Mouse (Mus musculus): ENCODE measurements around the gene Itgb1bp1. TPM values are rescaled to one million over a fixed set of nuclear protein-coding genes. Genes with fewer than 3 reads are reported as not detected.
A peak's percentile ranks its signal among the peaks of the same experiment; 100 is the strongest.

Gene Itgb1bp1
- polyA plus RNA-seq, 1 experiment: 21.1 TPM

- H3K27me3 ChIP-seq (ENCODE audit: control insufficient read depth, insufficient read depth, low read length, poor library complexity, severe bottlenecking): no peaks in the 10 kb centered on the region
- H3K36me3 ChIP-seq (ENCODE audit: control insufficient read depth, insufficient read depth, low read length, poor library complexity, severe bottlenecking): peaks cover 5% of the 10 kb centered on the region; the same call in 1 of the 2 replicates
- H3K9ac ChIP-seq (ENCODE audit: low read depth, poor library complexity, severe bottlenecking): no peak overlapping the region
- no peak overlapping the region for H3K27ac ChIP-seq (ENCODE audit: insufficient read depth, low read length)
- H3K4me1 ChIP-seq (ENCODE audit: control insufficient read depth, insufficient read depth, low read length): no peaks in the 10 kb centered on the region
- peaks cover 11% of the 10 kb centered on the region for H3K9me3 ChIP-seq (replicated peaks; ENCODE audit: control insufficient read depth, insufficient read depth, low read length, poor library complexity, severe bottlenecking)
- H3K4me3 ChIP-seq (ENCODE audit: low read depth, low read length): no peak overlapping the region
- TF ChIP-seq POLR2A (IDR thresholded peaks at IDR 0.05; ENCODE audit: insufficient read depth, low read length) (no peak), EP300 (IDR thresholded peaks at IDR 0.05; ENCODE audit: insufficient read depth, low read depth, low read length) (no peak), CTCF (IDR thresholded peaks at IDR 0.05; ENCODE audit: low read depth, low read length) (no peak)
Observed at GRCm38 (mm10) chr12:21277352-21277864, 8.7 kb downstream of the Itgb1bp1 start.

GRCm38 (mm10) chr12:21274446-21274845, 11.6 kb downstream of the Itgb1bp1 start:
- Histone ChIP-seq H3K27ac (ENCODE audit: insufficient read depth, low read length) (no peak overlapping the region), H3K9me3 (replicated peaks; ENCODE audit: control insufficient read depth, insufficient read depth, low read length, poor library complexity, severe bottlenecking) (peaks cover 11% of the 10 kb centered on the region), H3K4me1 (ENCODE audit: control insufficient read depth, insufficient read depth, low read length) (no peaks in the 10 kb centered on the region), H3K4me3 (ENCODE audit: low read depth, low read length) (no peak overlapping the region), H3K36me3 (ENCODE audit: control insufficient read depth, insufficient read depth, low read length, poor library complexity, severe bottlenecking) (peaks cover 10% of the 10 kb centered on the region), H3K9ac (ENCODE audit: low read depth, poor library complexity, severe bottlenecking) (no peak overlapping the region), H3K27me3 (ENCODE audit: control insufficient read depth, insufficient read depth, low read length, poor library complexity, severe bottlenecking) (no peaks in the 10 kb centered on the region)
- no peak for TF ChIP-seq POLR2A (IDR thresholded peaks at IDR 0.05; ENCODE audit: insufficient read depth, low read length)
- no peak for TF ChIP-seq EP300 (IDR thresholded peaks at IDR 0.05; ENCODE audit: insufficient read depth, low read depth, low read length)
- no peak for TF ChIP-seq CTCF (IDR thresholded peaks at IDR 0.05; ENCODE audit: low read depth, low read length)

- H3K4me3 ChIP-seq (ENCODE audit: low read depth, low read length): no peak overlapping the region
- H3K27ac ChIP-seq (ENCODE audit: insufficient read depth, low read length): no peak overlapping the region
- no peak for TF ChIP-seq EP300 (IDR thresholded peaks at IDR 0.05; ENCODE audit: insufficient read depth, low read depth, low read length)
- no peak for TF ChIP-seq POLR2A (IDR thresholded peaks at IDR 0.05; ENCODE audit: insufficient read depth, low read length)
- no peak for TF ChIP-seq CTCF (IDR thresholded peaks at IDR 0.05; ENCODE audit: low read depth, low read length)
- no peaks in the 10 kb centered on the region for H3K9me3 ChIP-seq (replicated peaks; ENCODE audit: control insufficient read depth, insufficient read depth, low read length, poor library complexity, severe bottlenecking)
- peaks cover 5% of the 10 kb centered on the region for H3K4me1 ChIP-seq (ENCODE audit: control insufficient read depth, insufficient read depth, low read length)
- H3K27me3 ChIP-seq (ENCODE audit: control insufficient read depth, insufficient read depth, low read length, poor library complexity, severe bottlenecking): no peaks in the 10 kb centered on the region
- H3K36me3 ChIP-seq (ENCODE audit: control insufficient read depth, insufficient read depth, low read length, poor library complexity, severe bottlenecking): peaks cover 5% of the 10 kb centered on the region; the same call in 1 of the 2 replicates
- H3K9ac ChIP-seq (ENCODE audit: low read depth, poor library complexity, severe bottlenecking): no peak overlapping the region
Observed at GRCm38 (mm10) chr12:21268083-21268616, 17.9 kb downstream of the Itgb1bp1 start.

GRCm38 (mm10) chr12:21266784-21267098, 19.3 kb downstream of the Itgb1bp1 start:
- peaks cover 3% of the 10 kb centered on the region; the same call in 1 of the 2 replicates for H3K36me3 ChIP-seq (ENCODE audit: control insufficient read depth, insufficient read depth, low read length, poor library complexity, severe bottlenecking)
- TF ChIP-seq CTCF (IDR thresholded peaks at IDR 0.05; ENCODE audit: low read depth, low read length) (no peak), POLR2A (IDR thresholded peaks at IDR 0.05; ENCODE audit: insufficient read depth, low read length) (no peak), EP300 (IDR thresholded peaks at IDR 0.05; ENCODE audit: insufficient read depth, low read depth, low read length) (no peak)
- no peak overlapping the region for H3K27ac ChIP-seq (ENCODE audit: insufficient read depth, low read length)
- peaks cover 5% of the 10 kb centered on the region for H3K4me1 ChIP-seq (ENCODE audit: control insufficient read depth, insufficient read depth, low read length)
- no peaks in the 10 kb centered on the region for H3K27me3 ChIP-seq (ENCODE audit: control insufficient read depth, insufficient read depth, low read length, poor library complexity, severe bottlenecking)
- no peak overlapping the region for H3K4me3 ChIP-seq (ENCODE audit: low read depth, low read length)
- H3K9ac ChIP-seq (ENCODE audit: low read depth, poor library complexity, severe bottlenecking): no peak overlapping the region
- no peaks in the 10 kb centered on the region for H3K9me3 ChIP-seq (replicated peaks; ENCODE audit: control insufficient read depth, insufficient read depth, low read length, poor library complexity, severe bottlenecking)

GRCm38 (mm10) chr12:21265946-21266783, 19.9 kb downstream of the Itgb1bp1 start:
- no peak overlapping the region for H3K27ac ChIP-seq (ENCODE audit: insufficient read depth, low read length)
- peak; percentile 81 for TF ChIP-seq CTCF (IDR thresholded peaks at IDR 0.05; ENCODE audit: low read depth, low read length)
- TF ChIP-seq POLR2A (IDR thresholded peaks at IDR 0.05; ENCODE audit: insufficient read depth, low read length): no peak
- TF ChIP-seq EP300 (IDR thresholded peaks at IDR 0.05; ENCODE audit: insufficient read depth, low read depth, low read length): no peak
- 0 out of 2 replicates have a peak, but pooled peaks cover 3% of the 10 kb centered on the region for H3K36me3 ChIP-seq (ENCODE audit: control insufficient read depth, insufficient read depth, low read length, poor library complexity, severe bottlenecking)
- no peaks in the 10 kb centered on the region for H3K27me3 ChIP-seq (ENCODE audit: control insufficient read depth, insufficient read depth, low read length, poor library complexity, severe bottlenecking)
- no peak overlapping the region for H3K4me3 ChIP-seq (ENCODE audit: low read depth, low read length)
- no peak overlapping the region for H3K9ac ChIP-seq (ENCODE audit: low read depth, poor library complexity, severe bottlenecking)
- no peaks in the 10 kb centered on the region for H3K9me3 ChIP-seq (replicated peaks; ENCODE audit: control insufficient read depth, insufficient read depth, low read length, poor library complexity, severe bottlenecking)
- peaks cover 5% of the 10 kb centered on the region for H3K4me1 ChIP-seq (ENCODE audit: control insufficient read depth, insufficient read depth, low read length)

GRCm38 (mm10) chr12:21265501-21265900, 20.6 kb downstream of the Itgb1bp1 start:
- no peak for TF ChIP-seq POLR2A (IDR thresholded peaks at IDR 0.05; ENCODE audit: insufficient read depth, low read length)
- no peak for TF ChIP-seq CTCF (IDR thresholded peaks at IDR 0.05; ENCODE audit: low read depth, low read length)
- TF ChIP-seq EP300 (IDR thresholded peaks at IDR 0.05; ENCODE audit: insufficient read depth, low read depth, low read length): no peak
- H3K9me3 ChIP-seq (replicated peaks; ENCODE audit: control insufficient read depth, insufficient read depth, low read length, poor library complexity, severe bottlenecking): no peaks in the 10 kb centered on the region
- peaks cover 5% of the 10 kb centered on the region for H3K4me1 ChIP-seq (ENCODE audit: control insufficient read depth, insufficient read depth, low read length)
- H3K36me3 ChIP-seq (ENCODE audit: control insufficient read depth, insufficient read depth, low read length, poor library complexity, severe bottlenecking): 0 out of 2 replicates have a peak, but pooled peaks cover 3% of the 10 kb centered on the region
- no peaks in the 10 kb centered on the region for H3K27me3 ChIP-seq (ENCODE audit: control insufficient read depth, insufficient read depth, low read length, poor library complexity, severe bottlenecking)
- H3K9ac ChIP-seq (ENCODE audit: low read depth, poor library complexity, severe bottlenecking): no peak overlapping the region
- no peak overlapping the region for H3K4me3 ChIP-seq (ENCODE audit: low read depth, low read length)
- H3K27ac ChIP-seq (ENCODE audit: insufficient read depth, low read length): no peak overlapping the region

All from ES-Bruce4 (cell line).